Mouse (Mus musculus) MEL (cell line): ENCODE results near the gene Fbxw8. TPM values are rescaled to one million over a fixed set of nuclear protein-coding genes. Genes with fewer than 3 reads are reported as not detected.

Experiments
- DNase-seq: peaks from one replicate; pipeline ENCODE4 v3.0.0; 2011; ENCODE audit warnings: low read depth, low spot score
- H3K27ac ChIP-seq: 2 replicates; pipeline ENCODE4 v1.5.1; 2012; ENCODE audit warnings: low read depth, mild to moderate bottlenecking, control low read depth, low read length, moderate library complexity; ENCODE audit not compliant: control insufficient read depth
- H3K27me3 ChIP-seq, 2 experiments: fragments of 150-350 bp in 1 of 2; sonication (generic) in 1 of 2; 2 replicates each; pipeline ENCODE4 v1.6.1; 2012; ENCODE audit warnings: low read length in 2 of 2, mild to moderate bottlenecking in 2 of 2, improper control_type of control experiment in 1 of 2, moderate library complexity in 1 of 2; ENCODE audit not compliant: insufficient read depth in 2 of 2, control insufficient read depth in 1 of 2
- H3K36me3 ChIP-seq, 2 experiments: 2 replicates each; pipeline ENCODE4 v1.6.1; 2012 to 2014; ENCODE audit warnings: low read length in 2 of 2, improper control_type of control experiment in 1 of 2, inconsistent platforms in 1 of 2, mild to moderate bottlenecking in 1 of 2; ENCODE audit not compliant: insufficient read depth in 2 of 2, control insufficient read depth in 1 of 2
- H3K4me1 ChIP-seq, 2 experiments: fragments of 150-350 bp in 1 of 2; sonication (generic) in 1 of 2; 2 replicates each; pipeline ENCODE4 v1.6.1; 2012; ENCODE audit warnings: low read length in 2 of 2, improper control_type of control experiment in 1 of 2, mild to moderate bottlenecking in 1 of 2; ENCODE audit not compliant: insufficient read depth in 2 of 2, control insufficient read depth in 1 of 2
- H3K4me3 ChIP-seq, 2 experiments: fragments of 150-350 bp in 1 of 2; sonication (generic) in 1 of 2; 2 replicates each; pipeline ENCODE4 v1.5.1; 2012; ENCODE audit warnings: low read depth in 2 of 2, low read length in 2 of 2, mild to moderate bottlenecking in 2 of 2, moderate library complexity in 2 of 2, control low read depth in 1 of 2, improper control_type of control experiment in 1 of 2; ENCODE audit not compliant: control insufficient read depth in 1 of 2, insufficient read depth in 1 of 2
- H3K79me2 ChIP-seq: 2 replicates; pipeline ENCODE4 v1.6.1; 2012; ENCODE audit warnings: mild to moderate bottlenecking, low read length, moderate library complexity; ENCODE audit not compliant: control insufficient read depth, poor library complexity, insufficient read depth
- H3K9ac ChIP-seq: 2 replicates; pipeline ENCODE4 v1.6.1; 2012; ENCODE audit warnings: low read depth, mild to moderate bottlenecking, control low read depth, low read length, moderate library complexity; ENCODE audit not compliant: control insufficient read depth, poor library complexity, severe bottlenecking
- H3K9me3 ChIP-seq: fragments of 150-350 bp; sonication (generic); replicated peaks from 2 replicates; pipeline ENCODE4 v1.6.1; 2012; ENCODE audit warnings: mild to moderate bottlenecking, low read length, improper control_type of control experiment, moderate library complexity; ENCODE audit not compliant: insufficient read depth
- CHD2 ChIP-seq: IDR thresholded peaks from 2 replicates; pipeline ENCODE4 v1.6.1; 2011; ENCODE audit warnings: low read length, improper control_type of control experiment
- CTCF ChIP-seq, 3 experiments: IDR thresholded peaks in 2 of 3; conservative IDR thresholded peaks in 1 of 3; 2 replicates each; pipeline ENCODE4 v1.5.1; 2011 to 2012; ENCODE audit warnings: low read length in 3 of 3, low read depth in 2 of 3, mild to moderate bottlenecking in 2 of 3, improper control_type of control experiment in 1 of 3, inconsistent platforms in 1 of 3, mixed read lengths in 1 of 3, moderate library complexity in 1 of 3; ENCODE audit not compliant: control insufficient read depth in 1 of 3, insufficient read depth in 1 of 3, poor library complexity in 1 of 3, severe bottlenecking in 1 of 3
- E2F4 ChIP-seq: IDR thresholded peaks from 2 replicates; pipeline ENCODE4 v1.6.1; 2011; ENCODE audit warnings: low read depth, low read length, improper control_type of control experiment, borderline replicate concordance
- EP300 ChIP-seq, 2 experiments: IDR thresholded peaks; 2 replicates each; pipeline ENCODE4 v1.6.1; 2011; ENCODE audit warnings: improper control_type of control experiment in 2 of 2, low read length in 2 of 2, low read depth in 1 of 2, mild to moderate bottlenecking in 1 of 2
- ETS1 ChIP-seq: IDR thresholded peaks from 2 replicates; pipeline ENCODE4 v1.6.1; 2012; ENCODE audit warnings: low read depth, mild to moderate bottlenecking, inconsistent platforms, low read length, improper control_type of control experiment, moderate library complexity
- GATA1 ChIP-seq: IDR thresholded peaks from 2 replicates; pipeline ENCODE4 v1.6.1; 2011; ENCODE audit warnings: low read depth, low read length, improper control_type of control experiment
- JUND ChIP-seq: IDR thresholded peaks from 2 replicates; pipeline ENCODE4 v1.6.1; 2011; ENCODE audit warnings: low read depth, mild to moderate bottlenecking, improper control_type of control experiment, low read length
- KAT2A ChIP-seq: conservative IDR thresholded peaks from 2 replicates; pipeline ENCODE4 v1.6.1; 2012; ENCODE audit warnings: low read depth, low read length, improper control_type of control experiment, inconsistent platforms
- MAZ ChIP-seq: IDR thresholded peaks from 2 replicates; pipeline ENCODE4 v1.6.1; 2012; ENCODE audit warnings: low read depth, mild to moderate bottlenecking, inconsistent platforms, low read length, improper control_type of control experiment
- MYB ChIP-seq: IDR thresholded peaks from 2 replicates; pipeline ENCODE4 v1.6.1; 2011; ENCODE audit warnings: mild to moderate bottlenecking, low read depth, low read length, improper control_type of control experiment
- MYC ChIP-seq: IDR thresholded peaks from 2 replicates; pipeline ENCODE4 v1.6.1; 2011; ENCODE audit warnings: low read depth, mild to moderate bottlenecking, low read length, improper control_type of control experiment, moderate library complexity
- NELFE ChIP-seq: IDR thresholded peaks from 2 replicates; pipeline ENCODE4 v1.6.1; 2011; ENCODE audit warnings: low read depth, low read length, improper control_type of control experiment
- NRF1 ChIP-seq: IDR thresholded peaks from 2 replicates; pipeline ENCODE4 v1.6.1; 2014; ENCODE audit warnings: low read depth, mild to moderate bottlenecking, inconsistent platforms, low read length, improper control_type of control experiment, moderate library complexity; ENCODE audit not compliant: poor library complexity, insufficient read depth, severe bottlenecking
- POLR2A ChIP-seq, 2 experiments: IDR thresholded peaks; 2 replicates each; pipeline ENCODE4 v1.6.1; 2011 to 2012; ENCODE audit warnings: low read length in 2 of 2, mild to moderate bottlenecking in 2 of 2, control low read depth in 1 of 2, improper control_type of control experiment in 1 of 2, low read depth in 1 of 2, moderate library complexity in 1 of 2; ENCODE audit not compliant: control insufficient read depth in 1 of 2, insufficient read depth in 1 of 2, poor library complexity in 1 of 2
- RAD21 ChIP-seq: IDR thresholded peaks from 2 replicates; pipeline ENCODE4 v1.6.1; 2011; ENCODE audit warnings: mild to moderate bottlenecking, low read depth, low read length, improper control_type of control experiment
- RCOR1 ChIP-seq: IDR thresholded peaks from 2 replicates; pipeline ENCODE4 v1.6.1; 2012; ENCODE audit warnings: low read depth, mild to moderate bottlenecking, inconsistent platforms, low read length, improper control_type of control experiment
- SIN3A ChIP-seq: IDR thresholded peaks from 2 replicates; pipeline ENCODE4 v1.6.1; 2012; ENCODE audit warnings: low read length, improper control_type of control experiment, inconsistent platforms
- SMC3 ChIP-seq: IDR thresholded peaks from 2 replicates; pipeline ENCODE4 v1.6.1; 2011; ENCODE audit warnings: low read depth, low read length, improper control_type of control experiment
- TBP ChIP-seq: IDR thresholded peaks from 2 replicates; pipeline ENCODE4 v1.8.0; 2011; ENCODE audit warnings: low read depth, low read length, improper control_type of control experiment
- TCF12 ChIP-seq: IDR thresholded peaks from 2 replicates; pipeline ENCODE4 v1.6.1; 2014; ENCODE audit warnings: low read depth, mild to moderate bottlenecking, inconsistent platforms, low read length, improper control_type of control experiment, moderate library complexity
- ZKSCAN1 ChIP-seq: IDR thresholded peaks from 2 replicates; pipeline ENCODE4 v1.6.1; 2012; ENCODE audit warnings: low read depth, mild to moderate bottlenecking, inconsistent platforms, low read length, improper control_type of control experiment, moderate library complexity
- polyA plus RNA-seq, 2 experiments: library from polyadenylated mRNA; stranded (reverse) in 1 of 2; unstranded in 1 of 2; fragments of >175 nt in 1 of 2; fragments of >200 nt in 1 of 2; gene quantifications; 2 replicates each; pipeline versions ENCODE4 v1.2.1 to v1.2.4; 2012; ENCODE audit warnings: low replicate concordance in 2 of 2, low read depth in 1 of 2; ENCODE audit not compliant: insufficient read length in 2 of 2, insufficient read depth in 1 of 2, missing spikeins in 1 of 2
- total RNA-seq: library from RNA; depleted of rRNA; stranded (reverse); fragments of 300-350 nt; gene quantifications from 2 replicates; pipeline ENCODE4 v1.2.3, GENCODE M21; 2012

The Fbxw8 gene
- total and polyA plus RNA-seq, 3 experiments = 49.9 to 57.4 (median 52.5) TPM

DNA sequence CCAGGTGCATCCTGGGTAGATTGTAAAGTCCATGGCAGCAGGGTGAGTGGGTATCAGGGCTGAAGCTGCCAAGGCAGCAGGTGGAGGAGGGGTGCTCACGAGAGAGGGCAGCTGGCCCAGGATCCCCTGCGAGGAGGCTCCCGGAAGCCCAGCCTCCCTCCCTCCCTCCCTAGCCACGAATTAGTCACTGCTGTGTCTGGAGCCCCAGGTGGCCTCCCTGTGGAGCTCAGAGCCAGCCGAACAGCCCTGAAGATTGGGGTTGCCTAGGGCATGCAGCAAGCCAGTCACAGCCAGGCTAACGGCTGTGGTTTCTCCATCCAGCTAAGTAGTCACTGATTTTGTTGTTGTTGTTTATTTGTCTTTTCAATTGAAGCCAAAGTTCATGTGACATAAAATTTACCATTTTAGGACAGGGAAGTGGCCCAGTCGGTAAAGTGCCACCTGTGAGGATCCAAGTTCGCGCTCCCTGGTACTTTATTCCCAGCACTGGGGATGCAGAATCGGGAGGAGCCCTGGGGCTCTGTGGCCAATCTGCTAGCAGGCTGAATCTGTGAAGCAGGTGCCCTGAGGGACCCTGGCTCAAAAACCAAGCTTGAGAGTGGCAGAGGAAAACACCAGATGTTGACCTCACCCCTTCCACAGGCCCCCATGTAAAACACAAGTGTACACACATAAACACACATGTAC lies 117.3 kb downstream of the Fbxw8 start:
- no peak overlapping the region for H3K4me3 ChIP-seq
- H3K9me3 ChIP-seq = no peaks in the 10 kb centered on the region
- TF ChIP-seq RAD21 (no peak), KAT2A (no peak), TCF12 (no peak), CHD2 (no peak), E2F4 (no peak)
- no peak overlapping the region for H3K9ac ChIP-seq
- no peaks in the 10 kb centered on the region for H3K27me3 ChIP-seq
- no peaks in the 10 kb centered on the region for H3K36me3 ChIP-seq
- no peaks in the 10 kb centered on the region for H3K4me1 ChIP-seq
- no peak for DNase-seq
- H3K79me2 ChIP-seq = no peaks in the 10 kb centered on the region
- no peak overlapping the region for H3K27ac ChIP-seq

DNA sequence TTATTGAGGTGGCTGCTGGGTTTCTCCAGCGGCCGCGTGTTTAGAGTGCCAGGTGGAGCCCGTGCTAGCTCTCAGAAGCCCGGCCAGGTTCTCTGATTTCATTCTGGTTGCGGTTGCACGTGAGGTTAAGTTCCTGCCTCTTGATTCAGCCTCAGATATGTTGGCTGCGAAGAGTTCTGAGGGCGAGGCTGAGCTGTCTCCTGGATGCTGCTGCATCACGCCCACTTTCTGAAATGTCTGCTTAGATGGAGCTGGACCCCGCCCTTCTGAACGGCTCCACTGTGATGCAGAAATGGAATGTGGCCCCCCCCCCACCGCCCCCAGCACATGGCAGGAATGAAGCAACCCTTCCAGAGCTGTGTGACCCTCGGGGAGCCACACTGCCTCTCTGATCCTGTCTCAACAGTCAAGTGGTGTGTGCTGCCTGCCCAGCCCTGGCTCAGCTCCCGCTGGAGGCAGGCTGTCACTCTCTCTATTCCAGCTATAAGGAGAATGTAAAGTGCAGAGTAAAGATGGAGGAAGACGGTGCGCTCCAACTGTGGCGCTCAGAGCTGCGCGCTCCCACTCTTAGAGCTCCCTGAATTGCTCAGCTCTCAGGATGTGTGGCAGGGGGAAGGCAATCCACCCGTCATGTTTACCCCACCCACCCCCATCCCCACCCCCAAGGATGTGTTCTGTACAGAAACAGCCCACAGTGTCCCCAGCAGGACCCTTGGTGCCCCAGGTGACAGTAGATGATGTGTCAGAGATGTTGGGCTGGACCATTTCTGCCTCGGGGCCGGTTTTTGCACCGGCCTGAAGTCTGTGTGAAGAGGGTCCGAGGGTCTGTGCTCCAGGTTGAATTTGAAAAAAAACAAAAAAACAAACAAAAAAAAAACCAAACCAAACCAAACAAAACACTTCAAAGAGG lies 118.1 kb downstream of the Fbxw8 start:
- H3K79me2 ChIP-seq = no peaks in the 10 kb centered on the region
- H3K4me1 ChIP-seq = no peaks in the 10 kb centered on the region
- no peak for DNase-seq
- H3K36me3 ChIP-seq = no peaks in the 10 kb centered on the region
- H3K27ac ChIP-seq = no peak overlapping the region
- no peak overlapping the region for H3K9ac ChIP-seq
- H3K9me3 ChIP-seq = no peaks in the 10 kb centered on the region
- no peaks in the 10 kb centered on the region for H3K27me3 ChIP-seq
- no peak overlapping the region for H3K4me3 ChIP-seq
- TF ChIP-seq RCOR1 = no peak
- no peak for TF ChIP-seq POLR2A (IDR thresholded peaks at IDR 0.05; ENCODE audit: control insufficient read depth in 1 of 2, insufficient read depth in 1 of 2, low read depth in 1 of 2, low read length in 2 of 2, poor library complexity in 1 of 2)
- TF ChIP-seq SMC3 = no peak
- no peak for TF ChIP-seq CTCF (IDR thresholded peaks at IDR 0.05 in 2 of 3, conservative IDR thresholded peaks at IDR 0.05 in 1 of 3; ENCODE audit: control insufficient read depth in 1 of 3, insufficient read depth in 1 of 3, low read depth in 2 of 3, low read length in 3 of 3, poor library complexity in 1 of 3, severe bottlenecking in 1 of 3)
- TF ChIP-seq ZKSCAN1 = no peak
- no peak for TF ChIP-seq MYB
- TF ChIP-seq TBP = no peak
- TF ChIP-seq MAZ = no peak
- no peak for TF ChIP-seq TCF12
- TF ChIP-seq MYC = no peak
- no peak for TF ChIP-seq NRF1
- no peak for TF ChIP-seq ETS1
- TF ChIP-seq SIN3A = no peak
- no peak for TF ChIP-seq GATA1
- no peak for TF ChIP-seq JUND
- TF ChIP-seq NELFE = no peak
- no peak for TF ChIP-seq EP300 (IDR thresholded peaks at IDR 0.05; ENCODE audit: low read depth in 1 of 2, low read length in 2 of 2)
